Mouse (Mus musculus): Measurements from ENCODE around the gene Chchd2. TPM values are rescaled to one million over a fixed set of nuclear protein-coding genes. Genes with fewer than 3 reads are reported as not detected.
A peak's percentile ranks its signal among the peaks of the same experiment; 100 is the strongest.

Gene Chchd2
- total RNA-seq, 2 experiments from 2014 or later, result 1,104 TPM

GRCm38 (mm10) chr5:129879888-129880287, 7.4 kb downstream of the Chchd2 start:
- intact Hi-C loops (cut with DNase I), result loop anchor here (2.0 kb wide), 1 partner anchor 269 kb away; no protein-coding TSS in a partner anchor

GRCm38 (mm10) chr5:129878946-129879345, 8.3 kb downstream of the Chchd2 start:
- peak; percentile 74 for DNase-seq
- intact Hi-C loops (cut with DNase I), result loop anchor here (2.0 kb wide), 1 partner anchor 268 kb away; no protein-coding TSS in a partner anchor

More at GRCm38 (mm10) chr5:129879888-129880287, 7.4 kb downstream of the Chchd2 start:
- no peak for DNase-seq

GRCm38 (mm10) chr5:129877731-129878455, 9.4 kb downstream of the Chchd2 start:
- intact Hi-C loops (cut with DNase I), result loop anchor here (2.0 kb wide), 1 partner anchor 267 kb away; no protein-coding TSS in a partner anchor
- DNase-seq, result peak; percentile 37 to 53

GRCm38 (mm10) chr5:129875098-129875497, 12.2 kb downstream of the Chchd2 start:
- DNase-seq, result no peak
- intact Hi-C loops (cut with DNase I), result no loop called here

GRCm38 (mm10) chr5:129873942-129874341, 13.3 kb downstream of the Chchd2 start:
- intact Hi-C loops (cut with DNase I), result no loop called here
- DNase-seq, result no peak

GRCm38 (mm10) chr5:129871238-129871637, 16.0 kb downstream of the Chchd2 start:
- intact Hi-C loops (cut with DNase I), result no loop called here
- DNase-seq, result no peak

- DNase-seq, result no peak
- intact Hi-C loops (cut with DNase I), result no loop called here
Measured at GRCm38 (mm10) chr5:129869238-129869995, 17.9 kb downstream of the Chchd2 start.

- intact Hi-C loops (cut with DNase I), result no loop called here
- DNase-seq, result no peak
Measured at GRCm38 (mm10) chr5:129865841-129866240, 21.4 kb downstream of the Chchd2 start.

- DNase-seq, result peak; percentile 48 to 59
- intact Hi-C loops (cut with DNase I), result no loop called here
Measured at GRCm38 (mm10) chr5:129864467-129864866, 22.8 kb downstream of the Chchd2 start.

- intact Hi-C loops (cut with DNase I), result no loop called here
- DNase-seq, result no peak
Measured at GRCm38 (mm10) chr5:129862325-129862724, 24.9 kb downstream of the Chchd2 start.

GRCm38 (mm10) chr5:129856414-129856813, 30.9 kb downstream of the Chchd2 start:
- no peak for DNase-seq
- intact Hi-C loops (cut with DNase I), result no loop called here

GRCm38 (mm10) chr5:129855163-129855562, 32.1 kb downstream of the Chchd2 start:
- intact Hi-C loops (cut with DNase I), result no loop called here

GRCm38 (mm10) chr5:129847558-129847820, 39.8 kb downstream of the Chchd2 start:
- DNase-seq, result no peak
- intact Hi-C loops (cut with DNase I), result no loop called here

More at GRCm38 (mm10) chr5:129855163-129855562, 32.1 kb downstream of the Chchd2 start:
- DNase-seq, result no peak

GRCm38 (mm10) chr5:129846752-129847557, 40.3 kb downstream of the Chchd2 start, which contains the start of gene Sumf2:
TSS of gene Sumf2 (plus strand) at chr5:129846986.
- peak; percentile 95 to 96 for DNase-seq
- intact Hi-C loops (cut with DNase I), result no loop called here

- intact Hi-C loops (cut with DNase I), result no loop called here
- DNase-seq, result no peak
Measured at GRCm38 (mm10) chr5:129844848-129845247, 42.4 kb downstream of the Chchd2 start.

Other genes starting within 250 kb of the Chchd2 start
- 1 to 10 TPM; 2.6 to 3.2 TPM for gene Zfp11, start 217.4 kb downstream of the Chchd2 start, total RNA-seq (2021)
- gene Sept14, start 179.0 kb downstream of the Chchd2 start, total RNA-seq (2021), result not detected
- gene Mrps17, start 172.0 kb downstream of the Chchd2 start, total RNA-seq (2021), result 10 to 100 TPM; 81.3 to 87.3 TPM
- 100 to 1,000 TPM; 766 to 842 TPM for gene Nipsnap2, start 162.4 kb downstream of the Chchd2 start, total RNA-seq (2021)
- gene Psph, start 100.0 kb downstream of the Chchd2 start, total RNA-seq (2021), result 10 to 100 TPM in 1 of 2 experiments, 1 to 10 TPM in 1; 7.8 to 12.9 TPM
- gene Sumf2, start 40.5 kb downstream of the Chchd2 start, total RNA-seq (2021), result 1 to 10 TPM; 8.8 to 8.9 TPM
- under 1 TPM; 0.39 to 0.51 TPM for gene Zbed5, start 8.3 kb upstream of the Chchd2 start, total RNA-seq (2021)
- 10 to 100 TPM; 17.3 to 19.8 TPM for gene Phkg1, start 11.1 kb upstream of the Chchd2 start, total RNA-seq (2021)
- under 1 TPM; 0.58 to 0.98 TPM for gene Nupr1l, start 21.1 kb upstream of the Chchd2 start, total RNA-seq (2021)
- 10 to 100 TPM; 16.4 to 18.4 TPM for gene Vkorc1l1, start 54.5 kb upstream of the Chchd2 start, total RNA-seq (2021)
- 10 to 100 TPM; 13.3 to 15.6 TPM for gene Gusb, start 115.6 kb upstream of the Chchd2 start, total RNA-seq (2021)
- gene Asl, start 141.8 kb upstream of the Chchd2 start, total RNA-seq (2021), result 1 to 10 TPM; 8.4 to 9.1 TPM
- 10 to 100 TPM; 14.2 to 14.4 TPM for gene Crcp, start 141.8 kb upstream of the Chchd2 start, total RNA-seq (2021)
- 10 to 100 TPM; 12.0 to 12.8 TPM for gene Tpst1, start 185.9 kb upstream of the Chchd2 start, total RNA-seq (2021)